Mouse (Mus musculus): ENCODE data around the gene Gm12253.

The Gm12253 gene

DNA sequence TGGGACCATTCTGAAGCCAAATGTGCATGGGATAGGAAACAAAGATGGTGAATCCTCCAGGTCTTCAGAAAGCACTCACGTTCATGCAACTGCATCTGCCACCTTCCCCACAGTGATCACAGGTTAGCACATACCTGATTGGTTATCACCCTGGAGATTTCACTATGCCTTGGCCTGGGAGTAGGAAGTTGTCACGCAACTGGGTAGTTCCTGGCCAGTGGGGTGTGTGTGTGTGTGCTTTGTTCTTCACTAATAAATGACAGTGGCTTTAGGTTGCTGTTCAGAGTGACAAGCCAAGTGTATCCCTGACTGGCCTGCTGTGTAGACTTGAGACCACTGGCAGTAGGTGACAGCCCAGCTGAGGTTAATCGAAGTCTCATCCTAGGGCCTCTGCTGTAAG is at the start of gene Gm12253:
Gm12253 (plus strand) TSS at position 301 of the 400 bp plus-strand sequence.
- DNase-seq (ENCODE audit: low read depth, low spot score) = no peak

DNA sequence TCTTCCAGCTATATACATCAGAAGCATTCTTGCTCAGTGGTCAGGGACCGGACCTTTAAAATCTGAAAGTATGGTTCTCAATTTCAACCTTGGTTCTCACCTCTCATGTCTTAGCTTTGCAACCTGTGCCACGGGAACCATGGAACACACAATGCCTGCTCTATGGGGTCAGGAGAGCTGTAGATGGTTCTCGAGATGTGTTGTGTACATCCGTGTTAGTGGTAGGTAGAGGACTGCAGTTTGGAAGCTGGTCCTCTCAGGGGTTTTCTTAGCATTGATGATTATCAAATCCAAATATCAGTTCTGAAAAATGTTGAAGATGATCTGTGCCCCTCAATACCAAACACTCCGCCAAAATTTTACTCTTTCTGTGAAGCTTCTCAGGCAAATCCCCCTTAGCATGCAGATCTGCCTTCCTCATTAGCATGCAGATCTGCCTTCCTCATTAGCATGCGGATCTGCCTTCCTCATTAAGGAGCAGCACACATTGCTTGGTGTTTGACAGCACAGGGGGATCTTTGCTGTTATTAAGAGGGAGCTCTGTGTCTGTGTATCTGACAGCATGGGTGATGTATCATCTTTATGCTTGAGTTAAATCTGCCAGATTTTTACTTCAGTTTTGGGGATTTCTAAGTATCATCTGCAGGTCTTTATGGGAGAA is 32.2 kb upstream of the Gm12253 start:
- DNase-seq (ENCODE audit: low read depth, low spot score) = no peak

DNA sequence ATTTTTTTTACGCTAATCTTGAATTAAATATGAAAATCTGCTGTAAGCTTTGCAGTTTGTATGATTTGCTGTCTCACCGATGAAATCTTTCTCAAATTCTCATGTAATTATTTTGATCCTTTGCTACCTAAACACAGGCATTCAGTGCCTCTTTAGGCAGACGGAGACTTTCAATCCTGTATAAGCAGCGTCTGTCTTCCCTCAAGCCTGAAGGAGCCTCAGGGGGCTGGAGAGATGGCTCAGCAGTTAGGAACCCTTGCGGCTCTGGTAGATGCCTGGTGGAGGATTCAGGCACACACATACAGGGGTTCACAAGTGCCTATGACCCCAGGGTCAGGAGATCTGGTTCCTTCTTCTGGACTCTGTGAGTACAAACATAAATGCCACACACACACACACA is 31.7 kb upstream of the Gm12253 start:
- no peak for DNase-seq (ENCODE audit: low read depth, low spot score)

DNA sequence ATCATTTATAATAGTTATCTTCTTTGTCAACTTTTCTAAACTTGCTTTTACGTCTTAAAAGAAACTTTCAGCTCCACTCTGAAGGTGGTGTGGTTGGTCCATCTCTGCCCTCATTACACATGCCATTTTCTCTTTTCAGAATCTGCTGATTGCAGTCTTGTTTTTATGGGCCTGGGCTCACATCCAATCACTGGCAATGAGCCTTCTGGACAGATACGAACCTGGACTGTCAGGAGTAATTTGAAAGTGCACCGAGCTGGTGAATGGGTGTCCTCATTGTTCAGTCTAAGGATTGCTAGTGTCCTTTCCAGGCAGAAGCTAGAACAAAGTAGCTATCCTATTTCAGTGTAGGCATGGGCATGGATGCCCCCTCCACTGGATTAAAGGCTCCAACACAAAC is 24.3 kb upstream of the Gm12253 start:
- DNase-seq (ENCODE audit: low read depth, low spot score) = no peak

DNA sequence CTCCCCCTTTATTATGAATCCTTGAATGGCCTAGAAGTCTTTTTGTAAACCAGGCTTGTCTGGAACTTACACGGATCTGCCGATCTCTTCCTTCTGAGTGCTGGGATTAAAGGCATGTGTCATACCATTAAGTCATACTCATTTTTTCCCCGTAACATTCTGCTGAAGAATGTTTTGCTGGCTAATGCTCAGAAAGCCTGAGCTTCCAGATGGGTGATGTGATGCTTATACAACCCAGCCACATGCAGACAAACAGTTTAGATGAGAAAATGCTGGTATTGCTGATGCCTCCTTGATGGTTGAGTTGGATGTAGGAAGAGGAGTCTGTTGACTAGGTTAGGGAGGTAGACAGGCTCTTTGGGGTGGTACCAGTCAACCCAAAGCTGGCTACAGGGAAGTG is 14.0 kb upstream of the Gm12253 start:
- no peak for DNase-seq (ENCODE audit: low read depth, low spot score)

DNA sequence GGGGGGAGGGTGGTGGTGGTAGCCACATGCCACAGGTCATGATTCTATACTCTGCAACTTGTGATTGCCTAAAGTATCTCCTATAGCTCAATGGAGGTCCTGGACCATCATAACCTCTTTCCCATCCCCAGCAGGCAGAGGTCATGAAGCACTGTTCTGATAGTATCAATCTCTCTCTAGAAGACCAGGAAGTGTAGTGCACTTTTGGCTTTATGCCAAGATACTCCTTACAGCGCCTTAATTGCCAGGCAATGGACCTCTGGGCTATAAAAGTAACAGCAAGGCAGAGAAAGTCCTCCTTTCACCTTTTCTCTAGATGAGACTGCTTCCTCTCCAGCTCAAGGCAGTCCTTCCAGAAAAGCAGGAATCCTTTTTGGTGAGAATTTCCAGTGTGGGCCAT is 11.5 kb upstream of the Gm12253 start, which contains the start of gene 1810065E05Rik:
1810065E05Rik (plus strand) TSS at position 297 of the 400 bp plus-strand sequence.
- no peak for DNase-seq (ENCODE audit: low read depth, low spot score)

DNA sequence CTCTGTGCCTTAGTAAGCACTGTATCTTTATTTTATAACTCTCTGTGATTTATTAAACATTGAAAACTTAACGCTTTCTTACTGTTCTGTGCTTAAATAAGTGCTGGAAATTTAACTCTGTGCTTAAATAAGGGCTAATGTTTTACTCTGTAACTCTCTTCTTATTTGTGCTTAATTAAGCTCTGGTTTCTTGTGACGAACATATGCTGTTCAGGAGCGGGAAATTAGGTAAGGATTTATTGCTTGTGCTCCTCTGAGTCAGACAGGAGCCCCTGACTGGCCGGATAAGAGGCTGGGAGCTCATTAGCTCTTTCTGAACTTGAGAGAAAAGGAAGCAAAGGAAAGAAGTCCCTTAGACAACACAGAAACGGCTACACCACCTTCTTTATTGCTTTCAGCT is 5.5 kb downstream of the Gm12253 start:
- no peak for DNase-seq (ENCODE audit: low read depth, low spot score)

DNA sequence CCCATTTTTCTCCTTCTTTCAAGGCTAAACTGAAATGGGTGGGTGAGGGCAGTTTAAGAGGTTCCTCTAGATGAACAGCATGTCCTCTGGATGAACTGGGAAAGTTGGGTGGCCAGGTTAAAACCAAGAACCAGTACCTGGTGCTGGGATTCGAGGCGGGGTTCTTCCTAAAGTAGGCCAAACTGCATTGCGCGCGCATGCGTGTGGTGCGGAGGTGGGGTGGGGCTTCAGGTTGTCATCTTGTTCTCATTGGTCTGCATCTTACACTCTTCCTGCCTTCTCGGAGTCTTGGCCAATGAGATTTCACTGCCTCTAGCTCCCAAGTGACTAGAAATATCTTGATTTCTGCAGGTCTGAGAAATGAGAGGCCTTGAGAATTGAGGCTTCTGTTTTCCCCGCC is 20.4 kb downstream of the Gm12253 start, which contains the start of gene Lypd9:
Lypd9 (minus strand) TSS at position 165 of the 400 bp plus-strand sequence.
- no peak for DNase-seq (ENCODE audit: low read depth, low spot score)

DNA sequence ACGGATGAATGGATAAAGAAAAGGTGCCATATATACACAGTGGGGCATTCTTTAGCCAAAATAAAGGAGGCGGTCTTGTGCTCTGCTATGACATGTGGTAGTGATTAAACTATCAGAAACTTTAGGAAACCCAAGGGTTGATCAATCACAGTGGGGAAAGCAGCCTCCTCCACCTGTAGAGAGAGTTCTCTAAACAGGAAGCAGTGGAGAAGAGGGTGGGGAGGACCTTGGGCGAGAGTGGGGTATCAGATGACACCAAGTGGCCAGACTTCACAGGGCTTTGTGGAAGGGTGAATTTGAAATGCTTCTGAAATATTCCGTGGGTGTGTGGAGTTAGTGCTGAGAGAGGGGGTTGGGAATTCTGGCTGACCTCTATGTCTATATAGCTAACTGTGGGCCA is 21.2 kb downstream of the Gm12253 start:
- DNase-seq (ENCODE audit: low read depth, low spot score) = no peak

DNA sequence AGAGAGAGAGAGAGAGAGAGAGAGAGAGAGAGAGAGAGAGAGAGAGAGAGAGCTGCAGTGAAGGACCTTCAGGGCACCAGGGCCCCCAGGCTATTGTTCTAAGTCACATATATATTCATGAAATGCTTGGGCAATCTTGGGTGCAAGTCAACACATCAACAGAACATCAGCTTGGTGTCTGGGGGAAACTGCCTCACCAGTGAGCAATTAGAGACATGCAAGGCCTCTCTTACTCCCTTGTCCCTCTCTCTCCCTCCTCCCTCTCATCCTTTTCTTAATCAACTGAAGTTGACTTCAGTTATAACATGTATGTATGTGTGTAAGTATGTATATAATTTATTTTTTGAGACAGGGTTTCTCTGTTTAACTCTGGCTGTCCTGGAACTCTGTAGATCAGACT is 29.8 kb downstream of the Gm12253 start, which contains the start of gene Olfr30:
Olfr30 (minus strand) TSS at position 101 of the 400 bp plus-strand sequence.
- DNase-seq (ENCODE audit: low read depth, low spot score) = no peak

Data from embryo, embryonic 11.5 days (tissue).